Mouse (Mus musculus) Patski (cell line): Measurements from ENCODE around the gene Vopp1. TPM values are rescaled to one million over a fixed set of nuclear protein-coding genes. Genes with fewer than 3 reads are reported as not detected.

Experiments
- ATAC-seq: fragments of 100-300 bp; one replicate; pipeline ENCODE4 v1.8.0; 2021
- CTCF ChIA-PET: fragments of 350-600 bp; sonication (Branson Sonifier 250); formaldehyde crosslinking; loops from one replicate; lab custom pipeline; 2022; ENCODE audit warnings: inconsistent platforms; lab: Charles Lee
- POLR2A ChIA-PET: fragments of 350-600 bp; sonication (Branson Sonifier 250); formaldehyde crosslinking; loops from one replicate; lab custom pipeline; 2022; ENCODE audit warnings: antibody characterized with exemption, inconsistent platforms; lab: Charles Lee
- DNase-seq: peaks from one replicate; pipeline ENCODE4 v3.0.0-alpha.2; 2011; ENCODE audit warnings: low read depth, low spot score
- H3K27me3 ChIP-seq: fragments of 371-371 bp; one replicate; pipeline ENCODE4 v1.5.1; 2021
- CTCF ChIP-seq: fragments of 100-300 bp; IDR thresholded peaks from one replicate; pipeline ENCODE4 v1.5.1; 2021
- in situ Hi-C: fragments of 300-500 bp; cut with MboI; formaldehyde crosslinking; loops from 3 replicates; pipeline ENCODE4 v1.11.1; 2018; ENCODE audit warnings: low pct_unique_long_range_greater_than_20kb, mixed read lengths
- polyA plus RNA-seq: library from polyadenylated mRNA; unstranded; gene quantifications from one replicate; pipeline ENCODE4 v1.2.3, GENCODE M21; 2021

The Vopp1 gene
- polyA plus RNA-seq, 1 experiment from 2014 or later: 96.0 TPM

GRCm38 (mm10) chr6:57703703-57704102, 121.3 kb downstream of the Vopp1 start:
- in situ Hi-C loops: no loop called here
- ChIA-PET CTCF (interaction anchor here (1.0 to 1.5 kb wide), 3 partner anchors 12 to 119 kb away, joined by 3 read pairs; partner anchors contain the start of gene Pyurf), POLR2A (interaction anchor here (0.6 to 2.5 kb wide), 4 partner anchors 12 to 123 kb away, joined by 3 to 21 read pairs (median 4); partner anchors contain the start of gene Pyurf)
- TF ChIP-seq CTCF: no peak
- DNase-seq: no peak
- no peak for ATAC-seq
- no peaks in the 10 kb centered on the region for H3K27me3 ChIP-seq

DNA sequence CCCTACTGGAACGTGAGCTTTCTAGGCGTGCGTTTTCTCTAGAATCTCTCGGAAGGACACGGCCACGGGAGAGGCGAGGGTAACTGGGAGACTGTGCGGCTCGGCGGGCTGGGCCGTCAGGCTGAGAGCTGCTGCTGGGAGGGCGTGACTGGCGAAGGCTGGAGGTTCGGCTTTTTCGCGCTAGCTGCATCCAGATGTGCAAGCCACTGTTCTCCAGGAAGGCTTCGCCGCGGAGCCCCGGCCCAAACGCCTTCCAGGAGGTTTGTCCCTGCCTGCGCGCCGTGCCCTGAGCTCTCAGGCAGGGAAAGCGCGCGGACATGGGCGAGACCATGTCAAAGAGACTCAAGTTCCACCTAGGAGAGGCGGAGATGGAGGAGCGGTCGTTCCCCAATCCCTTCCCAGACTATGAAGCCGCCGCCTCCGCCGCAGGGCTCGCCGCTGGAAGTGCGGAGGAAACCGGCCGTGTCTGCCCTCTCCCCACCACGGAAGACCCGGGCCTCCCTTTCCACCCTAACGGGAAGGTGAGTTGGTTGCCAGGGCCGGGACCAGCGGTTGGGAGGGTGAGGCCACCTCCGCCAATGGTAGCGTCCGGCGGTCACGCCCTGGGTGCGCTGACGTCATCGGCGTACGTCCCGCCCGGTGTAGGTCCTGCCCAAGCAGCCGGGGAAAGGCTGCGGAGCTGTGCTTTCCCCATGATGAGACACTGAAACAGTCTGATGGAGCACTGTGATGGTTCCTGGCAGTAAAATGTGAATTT, 122.0 kb downstream of the Vopp1 start:
- in situ Hi-C loops: no loop called here
- TF ChIP-seq CTCF: no peak
- ChIA-PET POLR2A (interaction anchor here (0.8 to 2.5 kb wide), 3 partner anchors 11 to 124 kb away, joined by 3 to 21 read pairs (median 5); partner anchors contain the start of gene Pyurf), CTCF (interaction anchor here (0.7 to 1.6 kb wide), 3 partner anchors 10 to 104 kb away, joined by 3 to 4 read pairs (median 3); partner anchors contain the start of gene Pyurf)
- ATAC-seq (peak; percentile 99), DNase-seq (peak; percentile 70)
- H3K27me3 ChIP-seq: no peaks in the 10 kb centered on the region

DNA sequence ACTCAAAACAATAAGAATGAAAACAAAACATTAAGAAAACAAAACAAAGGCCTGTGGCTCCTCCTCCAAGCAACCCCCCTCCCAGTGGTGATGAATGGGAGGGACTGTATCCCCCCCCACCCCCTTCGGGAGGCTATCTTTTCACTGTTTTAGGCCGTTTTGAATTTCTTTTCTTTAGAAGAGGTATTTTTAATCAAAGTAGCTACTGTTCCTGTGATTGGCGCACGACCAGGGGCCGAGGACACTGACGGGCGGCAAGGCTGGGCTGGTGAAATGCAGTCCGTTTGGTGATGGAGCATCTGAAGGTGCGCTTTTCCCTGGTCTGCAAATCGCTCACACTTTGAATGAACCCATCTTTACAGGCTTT, 122.6 kb downstream of the Vopp1 start, which contains the start of gene Lancl2:
Gene Lancl2 (plus strand): TSS at position 165 of the 367 bp plus-strand sequence.
- H3K27me3 ChIP-seq: no peaks in the 10 kb centered on the region
- no peak for TF ChIP-seq CTCF
- ATAC-seq (peak; percentile 28), DNase-seq (no peak)
- in situ Hi-C loops: no loop called here
- POLR2A ChIA-PET: interaction anchor here (2.5 kb wide), 1 partner anchor 10 kb away, joined by 21 read pairs; the partner anchor contains the start of gene Pyurf
- CTCF ChIA-PET: interaction anchor here (0.7 to 1.6 kb wide), 3 partner anchors 9 to 104 kb away, joined by 3 to 4 read pairs (median 3); partner anchors contain the start of gene Pyurf

DNA sequence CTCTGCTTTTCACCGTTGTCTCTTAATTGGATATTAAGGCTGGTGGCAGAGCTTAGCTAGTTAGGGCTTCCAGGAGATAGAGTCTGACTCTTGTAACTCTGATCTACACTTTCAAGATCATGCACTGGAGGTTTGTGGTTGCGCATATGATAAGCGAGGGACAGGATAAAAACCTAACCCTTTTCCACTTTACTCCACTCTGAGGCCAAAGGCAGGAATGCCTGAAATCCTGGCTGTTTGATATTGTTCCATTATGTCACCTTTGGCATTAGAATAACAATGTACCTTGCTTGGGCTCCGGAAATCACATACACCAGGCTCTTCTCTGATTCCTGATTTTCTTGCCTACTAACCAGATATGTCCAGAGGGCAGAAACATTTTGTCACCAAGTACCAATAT, 123.3 kb downstream of the Vopp1 start:
- H3K27me3 ChIP-seq: no peaks in the 10 kb centered on the region
- ATAC-seq (no peak), DNase-seq (no peak)
- ChIA-PET CTCF (interaction anchor here (1.6 to 2.0 kb wide), 2 partner anchors 9 to 10 kb away, joined by 4 to 5 read pairs; partner anchors contain the start of gene Pyurf), POLR2A (interaction anchor here (2.5 kb wide), 1 partner anchor 9 kb away, joined by 21 read pairs; the partner anchor contains the start of gene Pyurf)
- TF ChIP-seq CTCF: no peak
- in situ Hi-C loops: no loop called here

DNA sequence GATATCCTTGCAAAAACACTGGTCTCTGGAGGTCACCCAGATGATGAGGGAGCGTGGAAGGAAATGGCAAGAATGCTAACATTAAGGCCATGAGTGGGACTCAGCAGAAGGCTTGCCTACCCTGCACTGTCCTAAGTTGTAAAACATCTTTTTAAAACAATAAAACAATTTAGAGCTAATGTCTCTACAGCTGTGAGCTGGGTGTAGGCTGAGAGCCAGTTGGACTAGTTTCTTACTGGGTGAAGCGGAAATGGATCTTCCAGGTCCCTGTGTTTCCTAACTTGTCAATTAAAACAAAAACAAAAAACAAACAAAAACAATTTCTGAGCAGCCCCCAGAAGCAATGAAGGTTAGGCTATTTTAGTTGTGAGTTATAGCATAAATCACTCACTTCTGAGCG, 131.8 kb downstream of the Vopp1 start:
- ATAC-seq: no peak
- ChIA-PET POLR2A (interaction anchor here (2.4 kb wide), 1 partner anchor 9 kb away, joined by 21 read pairs; the partner anchor contains the start of gene Lancl2), CTCF (interaction anchor here (1.1 kb wide), 1 partner anchor 9 kb away, joined by 4 read pairs; the partner anchor contains the start of gene Lancl2)
- no peak for TF ChIP-seq CTCF
- H3K27me3 ChIP-seq: no peaks in the 10 kb centered on the region
- DNase-seq: no peak
- in situ Hi-C loops: no loop called here

GRCm38 (mm10) chr6:57691467-57692261, 133.3 kb downstream of the Vopp1 start, which contains the start of gene Pyurf:
Pyurf (minus strand) TSS chr6:57692078.
- DNase-seq (no peak), ATAC-seq (peak; percentile 98)
- H3K27me3 ChIP-seq: no peaks in the 10 kb centered on the region
- CTCF ChIA-PET: interaction anchor here (0.7 to 0.8 kb wide), 2 partner anchors 9 to 11 kb away, joined by 3 to 5 read pairs; partner anchors contain the start of gene Lancl2
- POLR2A ChIA-PET: interaction anchor here (0.9 to 2.4 kb wide), 2 partner anchors 11 to 14 kb away, joined by 3 to 21 read pairs; partner anchors contain the start of gene Lancl2
- no peak for TF ChIP-seq CTCF
- in situ Hi-C loops: no loop called here

DNA sequence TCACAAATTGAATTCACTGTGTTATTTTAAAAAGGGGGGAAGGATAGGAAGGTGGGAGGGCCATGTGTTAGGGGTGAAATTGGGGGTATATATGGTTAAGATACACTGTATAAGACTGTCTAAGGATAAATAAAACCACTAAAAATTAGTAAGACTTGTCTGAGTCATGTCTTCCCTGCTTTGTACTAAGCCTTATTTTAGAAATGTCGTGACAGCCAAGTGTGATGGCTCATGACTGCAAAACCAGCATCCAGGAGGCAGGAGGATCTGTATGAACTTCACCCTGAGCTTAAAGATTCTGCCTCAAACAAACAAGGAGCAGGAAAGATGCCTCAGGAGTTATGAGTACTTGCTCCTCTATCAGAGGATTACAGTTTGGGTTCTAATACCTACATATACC, 140.8 kb downstream of the Vopp1 start:
- no peaks in the 10 kb centered on the region for H3K27me3 ChIP-seq
- ATAC-seq (no peak), DNase-seq (no peak)
- in situ Hi-C loops: loop anchor here (5.0 kb wide), 1 partner anchor 37 kb away; no protein-coding TSS in a partner anchor
- ChIA-PET CTCF (no interaction called here), POLR2A (no interaction called here)
- TF ChIP-seq CTCF: no peak

Other genes with a start within 250 kb of the Vopp1 start
- 13.5 TPM for gene Herc6, start 244.2 kb downstream of the Vopp1 start, polyA plus RNA-seq
- gene Pyurf, start 133.1 kb downstream of the Vopp1 start, polyA plus RNA-seq: 26.0 TPM
- 24.8 TPM for gene Lancl2, start 122.6 kb downstream of the Vopp1 start, polyA plus RNA-seq
- not detected for gene Vmn1r21, start 25.2 kb upstream of the Vopp1 start, polyA plus RNA-seq
- not detected for gene Vmn1r22, start 82.9 kb upstream of the Vopp1 start, polyA plus RNA-seq
- gene Vmn1r23, start 101.7 kb upstream of the Vopp1 start, polyA plus RNA-seq: not detected
- gene Vmn1r24, start 136.3 kb upstream of the Vopp1 start, polyA plus RNA-seq: not detected
- not detected for gene Vmn1r25, start 155.7 kb upstream of the Vopp1 start, polyA plus RNA-seq
- gene Vmn1r26, start 190.0 kb upstream of the Vopp1 start, polyA plus RNA-seq: not detected